Mouse (Mus musculus): ENCODE results near the gene Casp3. TPM values are rescaled to one million over a fixed set of nuclear protein-coding genes. Genes with fewer than 3 reads are reported as not detected.

The Casp3 gene
- polyA plus RNA-seq (2012; rRNA removed): 195 and 198 TPM in 2 replicates

GRCm38 (mm10) chr8:46616879-46617689 lies at the start of gene Casp3, which contains the start of gene Primpol:
Gene Casp3 (plus strand): TSS chr8:46617291.
Gene Primpol (minus strand): TSS chr8:46617212.

Other genes starting within 250 kb of the Casp3 start
- 20.4 and 21.5 TPM in 2 replicates for gene Acsl1, start 146.3 kb upstream of the Casp3 start, polyA plus RNA-seq (2012; rRNA removed)
- gene Cenpu, start 65.3 kb upstream of the Casp3 start, polyA plus RNA-seq (2012; rRNA removed): 3.9 and 5.1 TPM in 2 replicates
- 3.0 and 3.9 TPM in 2 replicates for gene Primpol, start 79 bp upstream of the Casp3 start, polyA plus RNA-seq (2012; rRNA removed)
- gene Irf2, start 122.4 kb downstream of the Casp3 start, polyA plus RNA-seq (2012; rRNA removed): 7.6 and 8.4 TPM in 2 replicates